Mouse (Mus musculus) kidney, adult 9 months (tissue): Measurements from ENCODE around the gene Babam2.

Experiments
- DNase-seq: peaks from one replicate; pipeline ENCODE4 v3.0.0; 2022

Babam2 gene

GRCm38 (mm10) chr5:32001771-32002170, 304.3 kb downstream of the Babam2 start:
- no peak for DNase-seq

DNA sequence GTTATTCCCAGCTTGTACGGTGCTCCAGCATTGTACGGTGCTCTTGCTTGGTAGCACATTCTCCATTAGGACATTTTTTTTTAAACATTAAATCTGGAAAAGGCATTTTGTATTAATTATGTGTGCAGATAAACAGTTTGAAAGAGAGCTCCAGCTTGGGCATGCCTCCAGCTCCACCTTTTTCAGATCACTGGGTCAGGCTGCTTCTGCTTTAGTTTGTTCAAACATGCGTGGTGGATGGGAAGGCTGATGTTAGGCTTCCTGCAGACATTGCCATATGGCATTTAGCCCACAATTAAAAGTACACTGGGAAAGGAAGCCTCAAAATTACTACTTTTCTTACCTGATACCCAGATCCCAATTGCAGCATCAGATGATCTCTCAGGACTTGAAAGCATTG, 310.9 kb downstream of the Babam2 start:
- no peak for DNase-seq

DNA sequence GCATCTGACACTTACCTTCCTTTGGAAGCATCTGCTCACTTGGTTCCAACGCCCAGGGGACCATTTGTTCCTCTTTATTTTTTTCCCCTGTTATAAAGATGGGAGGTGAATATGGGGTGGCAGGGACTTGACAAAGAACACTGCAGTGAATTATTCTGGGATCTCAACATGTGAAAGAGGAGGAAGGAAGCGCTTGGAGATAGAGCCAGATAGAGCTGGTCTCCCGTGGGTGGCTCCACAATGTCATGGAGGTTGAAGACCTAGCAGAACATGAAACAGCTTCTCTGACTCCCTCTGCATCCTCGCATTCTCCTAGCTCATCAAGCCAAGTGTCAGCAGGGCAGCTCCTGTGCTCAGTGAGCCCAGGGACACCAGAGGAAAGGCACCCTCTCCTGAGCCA, 312.6 kb downstream of the Babam2 start:
- DNase-seq, result no peak

DNA sequence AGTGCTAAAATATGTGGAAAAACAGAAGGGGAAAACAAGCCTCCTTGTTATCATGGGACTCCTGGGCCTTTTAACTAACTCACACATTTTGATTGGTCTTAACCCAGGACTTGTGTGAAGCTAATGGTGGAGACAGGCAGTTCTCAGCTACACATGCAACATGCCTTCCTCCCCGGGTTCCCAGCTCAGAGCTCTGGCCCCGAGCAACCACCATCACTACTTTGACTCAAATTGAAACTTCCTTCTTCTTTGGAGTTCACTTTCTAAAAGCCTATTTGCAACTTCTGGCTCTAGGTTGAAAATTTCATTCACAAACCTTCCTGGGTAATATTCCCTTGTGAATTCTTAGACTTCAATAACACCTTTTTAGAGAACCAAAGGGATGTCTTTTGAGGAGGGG, 315.6 kb downstream of the Babam2 start:
- DNase-seq, result no peak

DNA sequence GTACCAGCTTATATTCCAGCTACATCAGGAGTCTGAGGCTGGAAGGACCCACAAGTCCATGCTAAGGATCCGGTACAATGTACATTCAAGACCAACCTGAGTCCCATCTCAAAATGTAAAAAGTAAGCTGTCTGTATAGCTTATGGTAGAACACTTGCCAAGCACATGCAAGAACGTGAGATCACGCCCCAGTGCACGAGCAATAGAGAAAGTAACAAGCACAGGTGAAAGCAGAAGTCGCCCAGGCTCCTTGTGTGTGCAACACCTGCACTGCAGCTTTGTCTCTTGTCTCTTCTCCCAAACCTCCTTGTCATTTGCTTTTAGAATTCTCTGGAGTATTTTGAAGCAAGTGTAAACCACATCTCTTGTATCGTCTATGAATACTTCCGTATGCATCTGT, 317.3 kb downstream of the Babam2 start:
- no peak for DNase-seq

DNA sequence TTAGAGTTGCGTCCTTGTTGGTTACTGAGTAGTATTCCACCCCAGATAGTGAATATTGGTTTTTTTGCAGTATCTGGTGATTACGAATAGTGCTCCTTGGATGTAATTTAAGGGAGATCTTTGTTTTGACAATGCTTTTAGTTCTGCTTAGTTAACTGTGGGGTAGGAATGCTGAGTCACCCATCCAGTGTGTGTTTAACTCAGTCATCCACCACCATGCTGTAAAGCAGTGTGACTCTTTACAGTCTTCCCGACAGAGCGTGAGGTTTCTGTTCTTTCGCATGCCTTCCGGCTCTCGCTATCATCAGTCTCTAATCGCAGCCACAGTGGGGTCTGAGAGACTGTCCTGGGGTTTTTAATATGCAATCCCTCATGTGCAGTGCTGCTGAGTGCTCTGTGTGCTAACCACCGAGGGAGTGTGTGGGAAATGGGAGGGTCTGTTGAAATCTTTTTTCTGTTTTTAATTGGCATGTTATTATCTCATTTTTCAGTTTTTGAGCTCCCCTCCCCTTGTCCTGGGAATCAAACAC, 318.5 kb downstream of the Babam2 start:
- DNase-seq, result no peak

- no peak for DNase-seq
Measured at GRCm38 (mm10) chr5:32017686-32018085, 320.2 kb downstream of the Babam2 start.

DNA sequence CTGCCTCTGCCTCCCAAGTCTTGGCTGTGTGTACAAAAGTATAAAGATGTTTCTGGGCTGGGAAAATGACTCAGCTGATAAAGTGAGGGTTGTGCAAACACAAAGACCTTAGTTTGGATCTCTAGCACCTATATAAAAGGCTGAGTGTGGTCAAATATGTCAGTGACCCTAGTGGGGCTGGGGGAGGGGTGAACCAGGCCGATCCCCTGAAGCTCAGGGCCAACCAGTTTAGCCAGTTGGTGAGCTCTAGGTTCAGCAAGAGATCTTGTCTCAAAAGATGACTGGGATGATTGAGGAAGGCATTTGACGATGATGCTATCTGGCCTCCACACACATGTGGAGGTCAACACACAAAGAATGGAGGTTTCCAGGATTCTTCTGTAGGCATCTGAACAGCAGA, 320.8 kb downstream of the Babam2 start:
- no peak for DNase-seq

GRCm38 (mm10) chr5:32029834-32030433, 332.4 kb downstream of the Babam2 start:
- peak; percentile 28 for DNase-seq

DNA sequence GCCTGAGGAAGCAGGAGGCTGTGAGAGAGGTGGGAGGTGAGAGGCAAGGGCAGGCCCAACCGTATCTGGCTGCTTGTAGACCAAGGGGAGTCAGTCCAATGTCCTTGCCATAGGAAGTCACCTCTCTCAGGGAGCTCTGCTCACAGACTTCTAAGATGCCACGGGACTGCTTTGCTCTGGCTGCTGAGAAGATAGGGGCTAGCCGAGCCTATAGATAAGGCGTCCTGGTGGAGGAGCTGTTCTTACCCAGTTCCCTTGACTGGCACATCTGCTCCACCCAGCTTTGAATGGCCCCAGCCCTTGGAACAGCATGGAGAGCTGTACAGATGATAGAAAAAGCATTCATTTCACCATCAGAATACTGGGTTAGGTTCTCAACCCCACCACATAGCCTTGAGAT, 335.7 kb downstream of the Babam2 start:
- DNase-seq, result no peak

- no peak for DNase-seq
Measured at GRCm38 (mm10) chr5:32033621-32034020, 336.1 kb downstream of the Babam2 start.

- no peak for DNase-seq
Measured at GRCm38 (mm10) chr5:32034475-32035054, 337.1 kb downstream of the Babam2 start.

DNA sequence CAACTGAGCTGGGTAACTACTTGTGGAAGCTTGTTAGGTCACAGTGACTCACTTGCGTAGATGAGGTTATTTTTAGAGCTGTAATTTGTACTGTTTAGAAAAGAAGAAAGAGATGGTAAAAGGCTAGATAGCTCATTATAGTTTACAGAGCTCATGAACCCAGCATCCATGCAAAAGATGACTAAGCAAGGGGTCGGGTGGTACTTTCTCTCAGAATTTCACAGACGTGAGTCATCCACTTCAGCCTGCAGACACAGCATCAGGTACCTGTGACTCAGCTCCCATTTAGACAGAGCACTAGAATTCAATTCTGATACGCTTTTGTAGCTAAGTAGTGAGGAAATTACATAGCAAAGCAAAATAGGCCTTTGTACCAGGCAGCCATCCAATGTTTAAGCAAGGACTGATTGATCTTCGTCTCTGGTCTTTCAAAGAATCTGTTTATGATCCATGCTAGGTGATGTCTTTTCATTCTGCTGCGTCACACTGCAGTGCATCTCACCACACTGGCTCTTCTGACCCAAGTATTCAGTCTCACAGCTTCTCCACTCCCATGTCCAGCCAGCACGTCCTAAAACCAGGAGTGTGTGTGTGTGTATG, 338.3 kb downstream of the Babam2 start:
- DNase-seq, result no peak

- DNase-seq, result no peak
Measured at GRCm38 (mm10) chr5:32036896-32037295, 339.4 kb downstream of the Babam2 start.

GRCm38 (mm10) chr5:32037546-32037945, 340.1 kb downstream of the Babam2 start:
- no peak for DNase-seq

DNA sequence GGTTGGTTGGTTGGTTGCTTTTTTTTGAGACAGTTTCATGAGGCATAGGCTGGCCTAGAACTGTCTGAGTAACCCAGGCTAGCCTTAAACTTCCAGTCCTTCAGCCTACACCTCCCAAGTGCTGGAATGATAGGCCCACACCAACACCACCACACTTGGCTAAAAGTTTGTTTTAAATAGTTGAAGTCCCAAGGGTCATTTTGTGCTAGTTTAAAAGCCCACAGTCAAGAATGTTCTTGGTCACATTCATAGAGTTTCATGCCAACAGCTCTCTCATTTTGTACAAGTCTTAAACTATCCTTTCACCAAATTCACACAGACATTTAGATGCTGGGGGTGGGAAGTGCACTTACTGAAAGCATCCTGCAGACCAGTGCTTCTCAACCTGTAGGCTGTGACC, 341.5 kb downstream of the Babam2 start:
- no peak for DNase-seq

GRCm38 (mm10) chr5:32039511-32039910, 342.0 kb downstream of the Babam2 start:
- DNase-seq, result peak; percentile 11

DNA sequence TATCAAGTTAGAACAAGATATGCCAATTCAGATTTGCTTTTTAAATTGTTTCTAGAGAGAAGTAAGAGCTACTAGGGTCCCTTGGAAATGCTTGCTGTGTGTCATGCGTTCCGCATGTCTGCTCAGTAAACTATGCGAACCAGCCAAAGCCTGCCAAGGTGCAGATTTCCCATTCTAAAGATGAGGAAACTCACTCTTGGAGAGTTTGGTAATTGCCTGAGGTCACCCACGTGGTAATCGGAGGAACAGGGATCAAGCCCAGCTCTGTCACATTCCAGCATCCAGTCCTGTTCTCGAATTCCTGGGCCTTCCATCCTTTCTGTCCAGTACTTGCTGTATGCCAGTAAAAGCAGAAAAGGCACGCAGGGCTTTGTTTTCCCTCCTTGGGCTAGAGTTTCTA, 345.7 kb downstream of the Babam2 start:
- DNase-seq, result no peak

GRCm38 (mm10) chr5:32043996-32044395, 346.5 kb downstream of the Babam2 start:
- no peak for DNase-seq

DNA sequence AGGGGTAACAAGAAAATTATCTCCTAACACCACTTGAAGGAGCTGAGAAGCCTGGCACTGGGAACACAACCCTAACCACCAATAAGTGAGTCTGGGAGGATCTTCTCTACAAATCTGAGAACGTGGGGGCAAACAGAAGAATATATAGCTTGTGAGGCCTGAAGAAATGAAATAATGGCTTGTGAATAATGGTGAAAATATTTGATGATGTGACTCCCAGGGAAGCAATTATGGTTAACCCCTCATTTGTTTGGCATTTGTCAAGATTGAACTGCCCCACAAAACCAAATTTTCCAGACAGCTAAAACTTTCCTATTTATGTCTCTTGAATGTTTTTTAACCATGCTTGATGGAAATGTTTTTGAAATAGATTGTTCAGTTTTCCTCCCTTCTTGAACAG, 354.4 kb downstream of the Babam2 start:
- no peak for DNase-seq

GRCm38 (mm10) chr5:32052467-32052866, 355.0 kb downstream of the Babam2 start:
- no peak for DNase-seq

- DNase-seq, result no peak
Measured at GRCm38 (mm10) chr5:32053476-32053875, 356.0 kb downstream of the Babam2 start.

GRCm38 (mm10) chr5:32055676-32056075, 358.2 kb downstream of the Babam2 start:
- DNase-seq, result no peak

DNA sequence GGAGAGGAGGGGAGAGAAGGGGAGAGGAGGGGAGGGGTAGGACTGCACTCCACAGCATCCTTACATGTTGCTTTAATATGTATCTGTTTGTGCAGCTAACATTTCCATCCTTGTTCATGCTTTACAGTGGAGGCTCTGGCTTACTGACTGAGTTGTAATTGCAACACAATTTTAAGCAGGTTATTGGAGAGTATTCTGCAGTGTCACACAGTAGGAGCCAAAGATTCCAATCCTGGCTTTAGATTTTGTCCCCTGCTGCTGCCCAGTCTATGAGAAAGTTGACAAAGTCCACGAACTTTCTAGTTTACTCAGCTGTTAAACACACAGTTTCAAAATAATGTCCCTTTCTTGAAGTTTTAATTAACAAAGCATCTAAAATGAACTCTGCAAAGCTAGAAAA, 358.6 kb downstream of the Babam2 start:
- no peak for DNase-seq
